Mouse (Mus musculus) ES-E14 (cell line): ENCODE data around the gene Mrps6. TPM values are rescaled to one million over a fixed set of nuclear protein-coding genes. Genes with fewer than 3 reads are reported as not detected.

Source experiments
- DNase-seq: peaks from one replicate; pipeline ENCODE4 v3.0.0-alpha.2; 2013; ENCODE audit warnings: low read depth, low spot score
- H3K27ac ChIP-seq: 2 replicates; pipeline ENCODE4 v1.5.1; 2012; ENCODE audit warnings: low read depth, mild to moderate bottlenecking, low read length, moderate library complexity, mixed read lengths; ENCODE audit not compliant: poor library complexity, insufficient read depth, severe bottlenecking
- H3K36me3 ChIP-seq: 2 replicates; pipeline ENCODE4 v1.6.1; 2012; ENCODE audit warnings: mild to moderate bottlenecking, low read length, moderate library complexity, mixed read lengths; ENCODE audit not compliant: control insufficient read depth, poor library complexity, insufficient read depth, severe bottlenecking
- H3K4me1 ChIP-seq, 2 experiments: fragments of 150-350 bp in 1 of 2; sonication (generic) in 1 of 2; 2 replicates each; pipeline ENCODE4 v1.6.1; 2012; ENCODE audit warnings: low read length in 2 of 2, mild to moderate bottlenecking in 1 of 2, mixed read lengths in 1 of 2; ENCODE audit not compliant: control insufficient read depth in 2 of 2, insufficient read depth in 2 of 2, poor library complexity in 1 of 2
- H3K4me3 ChIP-seq, 2 experiments: fragments of 150-350 bp in 1 of 2; sonication (generic) in 1 of 2; 2 replicates each; pipeline ENCODE4 v1.5.1; 2012; ENCODE audit warnings: low read length in 2 of 2, low read depth in 1 of 2, mild to moderate bottlenecking in 1 of 2, mixed read lengths in 1 of 2; ENCODE audit not compliant: insufficient read depth in 1 of 2, poor library complexity in 1 of 2, severe bottlenecking in 1 of 2
- H3K9ac ChIP-seq: 2 replicates; pipeline ENCODE4 v1.6.1; 2012; ENCODE audit warnings: low read depth, mild to moderate bottlenecking, low read length, mixed read lengths; ENCODE audit not compliant: poor library complexity, insufficient read depth, severe bottlenecking
- H3K9me3 ChIP-seq: fragments of 150-350 bp; sonication (generic); 2 replicates; pipeline ENCODE4 v1.6.1; 2012; ENCODE audit warnings: low read depth, mild to moderate bottlenecking, low read length; ENCODE audit not compliant: control insufficient read depth, insufficient read depth
- CHD2 ChIP-seq: IDR thresholded peaks from 2 replicates; pipeline ENCODE4 v1.6.1; 2014; ENCODE audit warnings: mild to moderate bottlenecking, low read depth, low read length, inconsistent platforms
- HCFC1 ChIP-seq: IDR thresholded peaks from 2 replicates; pipeline ENCODE4 v1.6.1; 2012; ENCODE audit warnings: low read length, inconsistent platforms, borderline replicate concordance; ENCODE audit not compliant: insufficient read depth
- MAFK ChIP-seq: IDR thresholded peaks from 2 replicates; pipeline ENCODE4 v1.6.1; 2014; ENCODE audit warnings: mild to moderate bottlenecking, low read depth, low read length, inconsistent platforms; ENCODE audit not compliant: insufficient read depth
- ZC3H11A ChIP-seq: IDR thresholded peaks from 2 replicates; pipeline ENCODE4 v1.6.1; 2012; ENCODE audit warnings: low read depth, mild to moderate bottlenecking, inconsistent platforms, low read length, borderline replicate concordance
- ZNF384 ChIP-seq: IDR thresholded peaks from 2 replicates; pipeline ENCODE4 v1.6.1; 2012; ENCODE audit warnings: low read depth, low read length, inconsistent platforms
- in situ Hi-C, 2 experiments: fragments of 600-800 bp; cut with MboI; formaldehyde crosslinking; loops; one replicate each; pipeline ENCODE4 v1.15.1; 2025; ENCODE audit warnings: low sequenced_read_pairs in 2 of 2, inconsistent platforms in 1 of 2; ENCODE audit not compliant: unreplicated experiment in 2 of 2
- total RNA-seq: library from RNA; depleted of rRNA; stranded (reverse); fragments of 300-350 nt; gene quantifications from 2 replicates; pipeline ENCODE4 v1.2.3, GENCODE M21; 2012

Mrps6 gene
- total RNA-seq, 1 experiment = 30.4 TPM

DNA sequence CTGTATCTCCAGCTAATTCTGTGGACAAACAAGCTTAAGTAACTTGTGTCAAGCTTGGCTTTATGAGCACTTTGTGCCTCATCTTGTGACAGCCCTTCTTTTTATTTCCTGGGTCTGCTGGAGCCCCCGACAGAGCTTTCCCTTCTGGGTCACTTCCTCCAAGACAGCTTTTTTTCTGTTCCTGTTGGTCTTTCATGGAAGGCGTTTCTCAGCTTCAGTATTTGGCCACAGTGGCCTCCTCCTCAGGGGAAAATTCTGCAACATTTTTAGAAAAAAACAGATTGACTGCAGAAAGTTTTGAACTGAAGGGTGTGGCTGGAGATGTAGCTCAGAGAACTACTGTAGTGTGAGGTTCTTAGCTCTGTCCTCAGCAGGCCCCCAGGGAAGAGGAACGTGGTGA is 31.2 kb downstream of the Mrps6 start:
- Histone ChIP-seq H3K27ac (no peak overlapping the region), H3K4me3 (no peak overlapping the region), H3K9me3 (no peaks in the 10 kb centered on the region), H3K9ac (no peak overlapping the region), H3K4me1 (0 out of 4 replicates have a peak, but pooled peaks cover 0 to 1% of the 10 kb centered on the region in 2 experiments), H3K36me3 (no peaks in the 10 kb centered on the region)
- in situ Hi-C loops = no loop called here
- no peak for TF ChIP-seq MAFK
- TF ChIP-seq CHD2 = no peak
- TF ChIP-seq ZC3H11A = no peak
- no peak for TF ChIP-seq ZNF384
- TF ChIP-seq HCFC1 = no peak
- no peak for DNase-seq

GRCm38 (mm10) chr16:92091876-92092275 is 33.8 kb downstream of the Mrps6 start:
- no peaks in the 10 kb centered on the region for H3K4me1 ChIP-seq
- H3K4me3 ChIP-seq = no peak overlapping the region
- H3K27ac ChIP-seq = no peak overlapping the region
- no peak for TF ChIP-seq HCFC1
- TF ChIP-seq MAFK = no peak
- no peak for TF ChIP-seq ZNF384
- no peak for TF ChIP-seq CHD2
- no peak for TF ChIP-seq ZC3H11A
- H3K36me3 ChIP-seq = no peaks in the 10 kb centered on the region
- no peaks in the 10 kb centered on the region for H3K9me3 ChIP-seq
- no peak for DNase-seq
- no peak overlapping the region for H3K9ac ChIP-seq
- in situ Hi-C loops = no loop called here

DNA sequence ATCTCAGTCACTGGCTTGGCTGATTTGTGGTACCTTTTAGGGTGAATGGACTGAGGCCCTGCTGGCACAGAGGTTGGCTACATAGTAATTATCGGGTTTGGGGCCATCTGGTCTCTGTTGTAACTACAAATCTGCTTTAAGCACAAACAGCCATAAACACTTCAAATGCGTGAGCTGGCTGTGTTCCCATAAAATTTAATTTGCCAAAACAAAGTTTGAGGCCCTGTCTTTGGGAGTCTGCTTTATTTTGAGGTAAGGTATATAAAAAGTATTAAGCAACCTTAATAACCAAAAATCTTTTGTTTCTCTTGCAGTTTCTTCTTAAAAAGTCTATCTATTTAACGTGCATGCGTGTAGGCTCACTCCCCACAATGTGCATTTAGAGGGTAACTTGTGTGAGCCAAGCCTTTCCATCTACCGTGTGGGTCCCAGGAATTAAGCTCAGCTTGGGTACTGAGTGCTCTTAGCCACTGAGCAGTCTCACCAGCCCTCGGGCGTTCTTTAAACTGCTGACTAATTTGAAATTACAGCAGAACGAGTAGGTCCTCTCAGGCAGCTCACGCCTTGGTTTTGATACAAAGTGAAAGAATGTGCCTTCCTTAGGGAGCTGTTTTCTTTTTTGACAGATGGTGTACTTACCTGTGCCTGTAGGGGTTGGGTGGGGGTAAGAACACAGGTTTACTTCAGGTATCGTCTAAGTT is 40.4 kb downstream of the Mrps6 start:
- TF ChIP-seq ZC3H11A = no peak
- TF ChIP-seq CHD2 = no peak
- TF ChIP-seq MAFK = no peak
- no peak for TF ChIP-seq HCFC1
- TF ChIP-seq ZNF384 = no peak
- H3K27ac ChIP-seq = no peak overlapping the region
- DNase-seq = no peak
- 0 out of 2 replicates have a peak, but pooled peaks cover 6% of the 10 kb centered on the region for H3K36me3 ChIP-seq
- H3K9me3 ChIP-seq = no peaks in the 10 kb centered on the region
- H3K9ac ChIP-seq = no peak overlapping the region
- H3K4me3 ChIP-seq = no peak overlapping the region
- in situ Hi-C loops = no loop called here
- no peaks in the 10 kb centered on the region for H3K4me1 ChIP-seq

GRCm38 (mm10) chr16:92099598-92099997 is 41.5 kb downstream of the Mrps6 start:
- TF ChIP-seq HCFC1 (no peak), ZC3H11A (no peak), ZNF384 (no peak), MAFK (no peak), CHD2 (no peak)
- no peaks in the 10 kb centered on the region for H3K9me3 ChIP-seq
- H3K9ac ChIP-seq = no peak overlapping the region
- no peak for DNase-seq
- 0 out of 2 replicates have a peak, but pooled peaks cover 6% of the 10 kb centered on the region for H3K36me3 ChIP-seq
- H3K4me3 ChIP-seq = no peak overlapping the region
- in situ Hi-C loops = no loop called here
- peaks cover 0 to 3% of the 10 kb centered on the region in 2 experiments; a peak in 1 of 4 replicates for H3K4me1 ChIP-seq
- no peak overlapping the region for H3K27ac ChIP-seq
